Mouse (Mus musculus) midbrain, postnatal 0 days (tissue): Measurements from ENCODE around the gene Arhgap15. TPM values are rescaled to one million over a fixed set of nuclear protein-coding genes. Genes with fewer than 3 reads are reported as not detected.
A peak's percentile ranks its signal among the peaks of the same experiment; 100 is the strongest.

Experiments
- ATAC-seq: fragments of 200-750 bp; cut with Nextera tagmentation; 2 replicates; pipeline ENCODE4 v1.8.0; 2017; ENCODE audit warnings: moderate number of reproducible peaks, mild to moderate bottlenecking, moderate TSS enrichment, moderate library complexity; ENCODE audit not compliant: low FRiP score
- DNase-seq: peaks from one replicate; pipeline ENCODE4 v3.0.0-alpha.2; 2015; ENCODE audit warnings: low spot score
- H3K27ac ChIP-seq: fragments of 300-500 bp; sonication (generic); 2 replicates; pipeline ENCODE4 v1.5.1; 2014; ENCODE audit warnings: low read depth, mild to moderate bottlenecking, low read length, mixed read lengths
- H3K27me3 ChIP-seq: fragments of 300-500 bp; sonication (generic); 2 replicates; pipeline ENCODE4 v1.6.1; 2014; ENCODE audit warnings: low read length, control low read depth, mixed read lengths; ENCODE audit not compliant: insufficient read depth
- H3K36me3 ChIP-seq: fragments of 300-500 bp; sonication (generic); 2 replicates; pipeline ENCODE4 v1.6.1; 2014; ENCODE audit warnings: low read length, control low read depth, mixed read lengths; ENCODE audit not compliant: insufficient read depth
- H3K4me1 ChIP-seq: fragments of 300-500 bp; sonication (generic); 2 replicates; pipeline ENCODE4 v1.6.1; 2014; ENCODE audit warnings: mild to moderate bottlenecking, control low read depth, antibody characterized with exemption, low read length, mixed read lengths; ENCODE audit not compliant: insufficient read depth
- H3K4me2 ChIP-seq: fragments of 300-500 bp; sonication (generic); 2 replicates; pipeline ENCODE4 v1.6.1; 2014; ENCODE audit warnings: low read depth, mild to moderate bottlenecking, low read length, mixed read lengths; ENCODE audit not compliant: poor library complexity, severe bottlenecking
- H3K4me3 ChIP-seq: fragments of 300-500 bp; sonication (generic); 2 replicates; pipeline ENCODE4 v1.5.1; 2014; ENCODE audit warnings: low read depth, mild to moderate bottlenecking, low read length, moderate library complexity
- H3K9ac ChIP-seq: fragments of 300-500 bp; sonication (generic); replicated peaks from 2 replicates; pipeline ENCODE4 v1.6.1; 2014; ENCODE audit warnings: mild to moderate bottlenecking, low read length, moderate library complexity, mixed read lengths; ENCODE audit not compliant: poor library complexity, severe bottlenecking
- H3K9me3 ChIP-seq: fragments of 300-500 bp; sonication (generic); 2 replicates; pipeline ENCODE4 v1.6.1; 2016; ENCODE audit warnings: low read length, control low read depth
- CTCF ChIP-seq: IDR thresholded peaks from 2 replicates; pipeline ENCODE4 v1.5.1; 2016; ENCODE audit warnings: antibody characterized with exemption, mild to moderate bottlenecking
- WGBS: fragments of 180-500 bp; shearing (Covaris S2); extraction: QIAGEN DNeasy Blood & Tissue Kit; methylation state at CpG from one replicate; pipeline ENCODE4 v1.1.7; 2014; 5-methylcytosine and 5-hydroxymethylcytosine counted together
- polyA plus RNA-seq: library from polyadenylated mRNA; unstranded; fragments of >200 nt; fragmentation: Nextera tagmentation; extraction: Ambion mirVana; gene quantifications from 2 replicates; pipeline ENCODE4 v1.2.1, GENCODE M21; 2015
- total RNA-seq: library from RNA; depleted of rRNA; stranded (reverse); fragments of >200 nt; gene quantifications from 2 replicates; pipeline ENCODE4 v1.2.3, GENCODE M21; 2014

Arhgap15 gene
- total and polyA plus RNA-seq, 2 experiments from 2014 or later = 0.77 to 1.2 TPM

DNA sequence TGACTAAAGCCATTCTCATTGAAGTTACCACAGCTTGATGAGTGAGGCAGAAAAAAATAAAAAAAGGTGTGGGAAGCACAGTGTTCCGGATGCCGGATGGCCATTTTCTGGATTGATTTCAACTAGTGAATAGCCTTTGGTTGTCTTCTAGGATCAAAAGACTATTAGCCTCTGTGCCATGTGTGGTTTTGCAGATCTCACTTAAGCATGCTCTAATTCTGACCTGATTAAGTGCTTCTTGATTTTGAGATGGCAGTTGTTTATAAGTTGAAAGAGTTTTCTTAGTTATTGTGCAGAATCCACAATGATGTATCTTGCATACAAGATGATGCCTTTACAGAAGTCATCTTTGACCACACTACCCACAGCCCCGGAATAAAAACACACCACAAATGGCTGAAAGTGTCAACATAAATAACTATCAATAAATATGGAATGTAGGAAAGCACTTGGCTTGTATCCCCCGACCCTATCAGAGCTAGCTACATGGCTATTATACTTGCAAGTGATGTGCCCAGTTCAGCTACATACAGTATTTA lies 537.6 kb downstream of the Arhgap15 start:
- ATAC-seq = no peak
- H3K9ac ChIP-seq = no peak overlapping the region
- TF ChIP-seq CTCF = no peak

GRCm38 (mm10) chr2:44299156-44299555 lies 550.5 kb downstream of the Arhgap15 start:
- DNase-seq = peak; percentile 10
- Histone ChIP-seq H3K9ac (no peak overlapping the region), H3K9me3 (no peaks in the 10 kb centered on the region), H3K36me3 (no peaks in the 10 kb centered on the region), H3K4me2 (no peak overlapping the region), H3K4me3 (no peak overlapping the region), H3K4me1 (no peaks in the 10 kb centered on the region), H3K27me3 (no peaks in the 10 kb centered on the region), H3K27ac (no peak overlapping the region)
- TF ChIP-seq CTCF = no peak
- no peak for ATAC-seq
- WGBS = 33% methylated on average over 3 of the region's 3 CpGs

More for the DNA sequence above, 537.6 kb downstream of the Arhgap15 start:
- no peaks in the 10 kb centered on the region for H3K27me3 ChIP-seq
- H3K4me3 ChIP-seq = no peak overlapping the region
- WGBS = 90% methylated on average over 4 of the region's 4 CpGs
- no peak for DNase-seq
- H3K27ac ChIP-seq = no peak overlapping the region
- no peaks in the 10 kb centered on the region for H3K9me3 ChIP-seq
- no peak overlapping the region for H3K4me2 ChIP-seq
- H3K4me1 ChIP-seq = no peaks in the 10 kb centered on the region
- H3K36me3 ChIP-seq = no peaks in the 10 kb centered on the region

DNA sequence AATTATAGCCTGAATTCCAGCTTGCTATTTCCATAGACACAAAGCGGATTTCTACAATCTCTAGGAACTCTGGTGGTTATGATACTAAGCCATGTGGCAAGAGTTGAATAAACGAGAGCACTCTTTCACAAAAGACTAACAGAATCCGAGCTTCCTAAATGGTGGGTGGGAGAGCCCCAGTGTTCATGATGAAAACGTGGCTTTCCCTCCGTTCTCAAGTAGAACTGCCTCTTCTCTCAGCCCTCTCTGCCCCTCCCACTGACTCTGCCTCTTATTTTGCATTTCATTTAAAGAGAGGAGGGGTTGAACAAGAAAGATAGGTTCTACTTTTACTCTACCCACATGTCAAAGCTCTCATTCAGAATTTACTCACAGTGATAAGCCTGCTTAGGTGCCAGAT lies 551.3 kb downstream of the Arhgap15 start:
- no peaks in the 10 kb centered on the region for H3K36me3 ChIP-seq
- no peak for TF ChIP-seq CTCF
- H3K4me3 ChIP-seq = no peak overlapping the region
- H3K9ac ChIP-seq = no peak overlapping the region
- DNase-seq (peak; percentile 6), ATAC-seq (no peak)
- H3K4me2 ChIP-seq = no peak overlapping the region
- H3K4me1 ChIP-seq = no peaks in the 10 kb centered on the region
- no peaks in the 10 kb centered on the region for H3K9me3 ChIP-seq
- no peak overlapping the region for H3K27ac ChIP-seq
- WGBS = 26% methylated on average over 5 of the region's 5 CpGs
- no peaks in the 10 kb centered on the region for H3K27me3 ChIP-seq

DNA sequence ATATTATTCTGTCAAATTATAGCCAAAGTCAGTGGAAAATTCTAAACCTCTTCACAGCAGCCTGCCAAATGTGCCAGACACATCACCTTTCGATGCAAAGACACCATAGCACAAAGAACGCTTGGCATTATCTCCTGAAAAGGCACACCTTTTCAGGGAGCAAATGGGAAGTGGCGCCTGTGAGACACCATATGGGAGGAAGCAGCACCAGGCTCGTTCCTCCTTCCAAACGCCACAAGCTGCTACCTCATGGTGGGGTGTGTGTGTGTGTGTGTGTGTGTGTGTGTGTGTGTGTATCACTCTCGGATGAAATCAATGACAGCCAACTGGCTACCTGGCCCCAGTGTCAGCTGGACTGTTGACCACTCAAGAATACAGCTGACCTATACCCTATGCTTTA lies 551.8 kb downstream of the Arhgap15 start:
- ATAC-seq = no peak

GRCm38 (mm10) chr2:44304261-44304970 lies 555.8 kb downstream of the Arhgap15 start:
- Histone ChIP-seq H3K9me3 (no peaks in the 10 kb centered on the region), H3K27me3 (no peaks in the 10 kb centered on the region), H3K27ac (no peak overlapping the region), H3K4me1 (no peaks in the 10 kb centered on the region), H3K4me2 (no peak overlapping the region), H3K36me3 (no peaks in the 10 kb centered on the region), H3K9ac (no peak overlapping the region), H3K4me3 (no peak overlapping the region)
- peak; percentile 53 for DNase-seq
- TF ChIP-seq CTCF = no peak
- ATAC-seq = 0 out of 2 replicates have a peak, but pooled peaks have one; percentile 27
- WGBS = 22% methylated on average over 9 of the region's 9 CpGs

More for the DNA sequence above, 551.8 kb downstream of the Arhgap15 start:
- H3K4me1 ChIP-seq = no peaks in the 10 kb centered on the region
- no peak overlapping the region for H3K4me2 ChIP-seq
- H3K36me3 ChIP-seq = no peaks in the 10 kb centered on the region
- no peaks in the 10 kb centered on the region for H3K27me3 ChIP-seq
- DNase-seq = no peak
- H3K27ac ChIP-seq = no peak overlapping the region
- WGBS = 65% methylated on average over 6 of the region's 6 CpGs
- no peaks in the 10 kb centered on the region for H3K9me3 ChIP-seq
- no peak for TF ChIP-seq CTCF
- no peak overlapping the region for H3K9ac ChIP-seq
- no peak overlapping the region for H3K4me3 ChIP-seq
